Mouse (Mus musculus) neural tube, embryonic 12.5 days (tissue): ENCODE measurements at regions not wholly inside any gene's neighbourhood (a gene's known extent, or its start where the extent isn't known, plus 50 kb on each side); places are given as distances from the start of the nearest gene placed in this dataset.

Experiments used
- ATAC-seq: fragments of 200-750 bp; cut with Nextera tagmentation; 2 replicates; pipeline ENCODE4 v1.8.0; 2017; ENCODE audit warnings: low read depth, mild to moderate bottlenecking, moderate TSS enrichment, moderate library complexity; ENCODE audit not compliant: low FRiP score
- H3K27ac ChIP-seq: fragments of 300-500 bp; sonication (generic); 2 replicates; pipeline ENCODE4 v1.5.1; 2016
- H3K27me3 ChIP-seq: fragments of 300-500 bp; sonication (generic); replicated peaks from 2 replicates; pipeline ENCODE4 v1.6.1; 2016; ENCODE audit warnings: mild to moderate bottlenecking
- H3K36me3 ChIP-seq: fragments of 300-500 bp; sonication (generic); 2 replicates; pipeline ENCODE4 v1.6.1; 2016; ENCODE audit warnings: mild to moderate bottlenecking
- H3K4me1 ChIP-seq: fragments of 300-500 bp; sonication (generic); 2 replicates; pipeline ENCODE4 v1.6.1; 2016
- H3K4me2 ChIP-seq: fragments of 300-500 bp; sonication (generic); replicated peaks from 2 replicates; pipeline ENCODE4 v1.6.1; 2016; ENCODE audit warnings: mild to moderate bottlenecking
- H3K4me3 ChIP-seq: fragments of 300-500 bp; sonication (generic); 2 replicates; pipeline ENCODE4 v1.5.1; 2016
- H3K9ac ChIP-seq: fragments of 300-500 bp; sonication (generic); 2 replicates; pipeline ENCODE4 v1.6.1; 2016; ENCODE audit warnings: mild to moderate bottlenecking
- H3K9me3 ChIP-seq: fragments of 300-500 bp; sonication (generic); 2 replicates; pipeline ENCODE4 v1.6.1; 2016; ENCODE audit warnings: mild to moderate bottlenecking
- WGBS: fragments of 180-500 bp; shearing (Covaris S2); methylation state at CpG from one replicate; pipeline ENCODE4 v1.1.7; 2016; 5-methylcytosine and 5-hydroxymethylcytosine counted together

GRCm38 (mm10) chr13:53923721-53924374 lies 131.7 kb downstream of the Drd1 start:
- H3K4me3 ChIP-seq: no peak overlapping the region
- H3K27me3 ChIP-seq: no peaks in the 10 kb centered on the region
- H3K4me2 ChIP-seq: no peak overlapping the region
- no peak for ATAC-seq
- H3K9ac ChIP-seq: no peak overlapping the region
- H3K36me3 ChIP-seq: no peaks in the 10 kb centered on the region
- H3K9me3 ChIP-seq: no peaks in the 10 kb centered on the region
- no peak overlapping the region for H3K27ac ChIP-seq
- 65% methylated on average over 7 of the region's 7 CpGs for WGBS
- H3K4me1 ChIP-seq: no peaks in the 10 kb centered on the region

GRCm38 (mm10) chr13:53921796-53922195 lies 133.7 kb downstream of the Drd1 start:
- no peaks in the 10 kb centered on the region for H3K4me1 ChIP-seq
- ATAC-seq: no peak
- 87% methylated on average over 5 of the region's 5 CpGs for WGBS

GRCm38 (mm10) chr13:53919851-53920381 lies 135.6 kb downstream of the Drd1 start:
- 58% methylated on average over 5 of the region's 5 CpGs for WGBS
- H3K9ac ChIP-seq: no peak overlapping the region

More at GRCm38 (mm10) chr13:53921796-53922195, 133.7 kb downstream of the Drd1 start:
- no peak overlapping the region for H3K4me3 ChIP-seq
- no peaks in the 10 kb centered on the region for H3K9me3 ChIP-seq
- no peak overlapping the region for H3K9ac ChIP-seq
- no peak overlapping the region for H3K4me2 ChIP-seq
- H3K27me3 ChIP-seq: no peaks in the 10 kb centered on the region
- no peaks in the 10 kb centered on the region for H3K36me3 ChIP-seq
- no peak overlapping the region for H3K27ac ChIP-seq

DNA sequence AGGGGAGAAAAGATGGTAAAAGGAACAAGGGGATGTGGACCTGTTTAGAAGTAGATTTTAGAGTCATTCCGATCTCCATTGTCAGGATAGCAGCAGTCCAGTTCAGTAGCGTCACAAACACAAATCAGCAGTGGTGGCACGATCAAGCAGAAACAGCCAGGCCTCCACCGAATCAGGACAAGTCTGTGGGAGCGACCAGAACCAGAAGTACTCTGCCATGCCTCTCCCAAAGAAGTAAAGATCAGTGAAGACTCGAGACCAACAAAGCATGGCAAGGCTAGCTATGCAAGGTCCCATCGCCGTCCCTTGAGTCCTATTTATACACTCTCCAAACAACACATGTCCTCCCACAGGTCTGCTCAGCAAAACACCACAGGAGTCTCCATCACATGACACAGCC lies 140.0 kb downstream of the Drd1 start:
- Histone ChIP-seq H3K27ac (no peak overlapping the region), H3K4me1 (no peaks in the 10 kb centered on the region; the same call in 1 of the 2 replicates), H3K9ac (no peak overlapping the region), H3K36me3 (no peaks in the 10 kb centered on the region), H3K4me3 (no peak overlapping the region), H3K27me3 (no peaks in the 10 kb centered on the region), H3K9me3 (no peaks in the 10 kb centered on the region), H3K4me2 (no peak overlapping the region)
- 89% methylated on average over 8 of the region's 8 CpGs for WGBS
- no peak for ATAC-seq

More at GRCm38 (mm10) chr13:53919851-53920381, 135.6 kb downstream of the Drd1 start:
- Histone ChIP-seq H3K9me3 (no peaks in the 10 kb centered on the region), H3K4me2 (no peak overlapping the region), H3K27me3 (no peaks in the 10 kb centered on the region), H3K27ac (no peak overlapping the region), H3K4me1 (no peaks in the 10 kb centered on the region), H3K4me3 (no peak overlapping the region), H3K36me3 (no peaks in the 10 kb centered on the region)
- no peak for ATAC-seq

- H3K9me3 ChIP-seq: no peaks in the 10 kb centered on the region
- H3K9ac ChIP-seq: no peak overlapping the region
- no peaks in the 10 kb centered on the region for H3K27me3 ChIP-seq
- no peak overlapping the region for H3K27ac ChIP-seq
- no peaks in the 10 kb centered on the region for H3K36me3 ChIP-seq
- H3K4me2 ChIP-seq: no peak overlapping the region
- no peak overlapping the region for H3K4me3 ChIP-seq
- ATAC-seq: no peak
- no peaks in the 10 kb centered on the region; the same call in 1 of the 2 replicates for H3K4me1 ChIP-seq
- 87% methylated on average over 11 of the region's 11 CpGs for WGBS
Measured at GRCm38 (mm10) chr13:53914434-53914833, 141.1 kb downstream of the Drd1 start.

DNA sequence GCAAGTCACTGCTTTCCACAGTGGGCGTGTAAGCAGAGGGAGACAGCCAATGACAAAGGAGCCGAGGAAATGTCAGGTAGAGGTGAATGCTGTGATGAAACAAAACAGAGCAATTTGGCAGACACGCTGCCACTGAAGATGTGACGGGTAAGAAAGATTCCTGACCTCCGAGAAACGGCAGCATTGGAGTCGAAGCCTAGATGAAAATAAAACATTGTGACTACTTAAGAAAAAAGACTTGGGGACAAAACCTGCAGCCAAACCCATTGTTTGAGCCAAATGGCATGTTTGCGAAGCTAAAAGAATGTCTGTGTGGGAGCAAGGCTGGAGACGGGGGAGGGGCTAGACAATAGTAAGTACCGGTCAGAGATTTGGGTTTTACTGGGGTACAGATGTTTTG lies 142.0 kb downstream of the Drd1 start:
- no peak for ATAC-seq
- Histone ChIP-seq H3K4me2 (no peak overlapping the region), H3K4me1 (no peaks in the 10 kb centered on the region; the same call in 1 of the 2 replicates), H3K9me3 (no peaks in the 10 kb centered on the region), H3K9ac (no peak overlapping the region), H3K27ac (no peak overlapping the region), H3K36me3 (no peaks in the 10 kb centered on the region), H3K4me3 (no peak overlapping the region), H3K27me3 (no peaks in the 10 kb centered on the region)
- WGBS: 62% methylated on average over 10 of the region's 10 CpGs

DNA sequence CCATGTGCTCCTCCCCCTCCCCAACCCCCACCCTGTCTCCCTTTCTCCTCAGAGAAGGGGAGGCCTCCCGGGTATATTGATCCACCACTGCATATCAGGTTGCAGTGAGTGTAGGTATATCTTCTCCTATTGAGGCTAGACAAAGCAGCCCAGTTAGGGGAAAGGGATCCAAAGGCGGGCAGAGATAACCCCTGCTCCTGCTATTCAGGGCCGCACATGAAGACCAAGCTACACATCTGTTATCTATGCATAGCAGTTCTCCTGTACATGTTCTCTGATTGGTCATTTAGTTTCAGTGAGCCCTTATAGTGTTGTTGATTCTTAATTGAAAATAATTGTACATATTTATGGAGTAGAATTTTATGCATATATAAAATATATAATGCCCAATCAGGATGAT lies 143.7 kb downstream of the Drd1 start:
- Histone ChIP-seq H3K9me3 (no peaks in the 10 kb centered on the region), H3K27me3 (no peaks in the 10 kb centered on the region), H3K4me3 (no peak overlapping the region), H3K9ac (no peak overlapping the region), H3K36me3 (no peaks in the 10 kb centered on the region), H3K4me1 (no peaks in the 10 kb centered on the region; the same call in 1 of the 2 replicates), H3K4me2 (no peak overlapping the region), H3K27ac (no peak overlapping the region)
- ATAC-seq: no peak
- WGBS: 73% methylated on average over 3 of the region's 3 CpGs

GRCm38 (mm10) chr13:53911261-53911660 lies 144.2 kb downstream of the Drd1 start:
- WGBS: 87% methylated on average over 8 of the region's 8 CpGs
- Histone ChIP-seq H3K36me3 (no peaks in the 10 kb centered on the region), H3K4me3 (no peak overlapping the region), H3K27me3 (no peaks in the 10 kb centered on the region), H3K9ac (no peak overlapping the region), H3K4me1 (no peaks in the 10 kb centered on the region; the same call in 1 of the 2 replicates), H3K9me3 (no peaks in the 10 kb centered on the region), H3K4me2 (no peak overlapping the region), H3K27ac (no peak overlapping the region)
- ATAC-seq: no peak

- Histone ChIP-seq H3K27ac (no peak overlapping the region), H3K9ac (no peak overlapping the region), H3K4me1 (no peaks in the 10 kb centered on the region; the same call in 1 of the 2 replicates), H3K36me3 (no peaks in the 10 kb centered on the region), H3K9me3 (no peaks in the 10 kb centered on the region), H3K27me3 (no peaks in the 10 kb centered on the region), H3K4me2 (no peak overlapping the region), H3K4me3 (no peak overlapping the region)
- no peak for ATAC-seq
- 89% methylated on average over 4 of the region's 4 CpGs for WGBS
Measured at GRCm38 (mm10) chr13:53910251-53910650, 145.3 kb downstream of the Drd1 start.

DNA sequence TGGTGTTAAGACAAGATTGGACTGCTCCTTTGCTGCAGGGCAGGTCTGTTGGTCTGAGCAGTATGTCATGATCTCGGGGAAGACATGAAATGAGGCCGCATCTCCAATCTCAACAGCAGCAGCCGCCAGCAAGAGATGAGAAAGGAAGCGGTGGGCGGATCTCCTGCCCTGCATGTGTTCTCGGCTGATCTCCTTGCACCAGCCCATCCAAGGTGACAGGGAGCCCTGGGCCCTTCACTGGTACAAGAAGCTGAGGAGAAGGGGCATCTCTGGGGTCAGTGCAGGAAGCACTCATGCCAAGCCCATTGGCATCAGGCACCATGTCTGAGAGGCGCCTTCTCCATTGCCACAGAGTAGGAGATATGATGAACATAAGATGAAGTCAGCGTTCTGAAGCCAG lies 151.0 kb downstream of the Drd1 start:
- Histone ChIP-seq H3K4me1 (peaks cover 3% of the 10 kb centered on the region; the same call in 1 of the 2 replicates), H3K27ac (no peak overlapping the region), H3K27me3 (no peaks in the 10 kb centered on the region), H3K4me2 (no peak overlapping the region), H3K9me3 (no peaks in the 10 kb centered on the region), H3K9ac (no peak overlapping the region), H3K36me3 (no peaks in the 10 kb centered on the region), H3K4me3 (no peak overlapping the region)
- WGBS: 84% methylated on average over 8 of the region's 8 CpGs
- ATAC-seq: no peak

DNA sequence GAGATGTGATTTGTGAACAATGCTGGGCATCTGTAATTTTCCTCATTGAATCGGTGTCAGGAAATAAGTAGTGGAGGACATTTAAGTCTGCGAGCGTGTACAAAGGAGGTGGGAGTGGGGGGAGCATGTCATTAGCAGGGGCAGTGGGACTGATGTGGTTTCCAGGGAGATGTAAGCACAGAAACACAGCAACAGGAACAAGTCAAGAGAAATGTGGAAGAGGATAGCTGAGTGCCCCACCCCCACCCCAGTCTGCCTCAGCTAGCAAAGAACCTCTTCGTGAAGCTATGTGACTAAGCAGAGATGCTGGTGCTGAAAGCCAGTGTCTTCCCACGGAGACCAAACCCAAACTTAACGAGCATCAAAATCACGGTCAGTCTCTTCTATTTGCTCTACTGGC lies 151.9 kb downstream of the Drd1 start:
- Histone ChIP-seq H3K4me3 (no peak overlapping the region), H3K27me3 (no peaks in the 10 kb centered on the region), H3K4me1 (peaks cover 5% of the 10 kb centered on the region; the same call in 1 of the 2 replicates), H3K9me3 (no peaks in the 10 kb centered on the region), H3K27ac (no peak overlapping the region), H3K36me3 (no peaks in the 10 kb centered on the region), H3K4me2 (no peak overlapping the region), H3K9ac (no peak overlapping the region)
- 36% methylated on average over 7 of the region's 7 CpGs for WGBS
- no peak for ATAC-seq

DNA sequence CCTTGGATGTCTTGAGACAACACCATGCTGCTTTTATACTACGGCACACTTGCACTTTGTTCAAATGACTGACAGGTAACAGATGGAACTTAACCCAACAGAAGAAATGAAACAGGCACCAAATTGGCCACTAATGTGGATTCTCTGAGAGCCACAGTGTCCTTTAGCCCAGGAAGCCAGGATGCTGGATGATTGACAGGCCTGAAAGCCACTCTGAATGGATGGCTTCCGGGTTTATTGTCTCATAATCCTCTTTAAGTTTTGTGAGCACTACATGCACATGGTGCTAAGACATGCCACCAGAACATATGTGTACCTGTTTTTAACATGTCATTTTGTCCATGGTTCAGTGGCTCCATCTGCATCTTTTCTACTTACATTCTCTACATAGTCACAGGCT lies 152.7 kb downstream of the Drd1 start:
- Histone ChIP-seq H3K27ac (no peak overlapping the region), H3K36me3 (no peaks in the 10 kb centered on the region), H3K9me3 (no peaks in the 10 kb centered on the region), H3K4me1 (peaks cover 8% of the 10 kb centered on the region; the same call in 1 of the 2 replicates), H3K4me3 (no peak overlapping the region), H3K9ac (no peak overlapping the region), H3K4me2 (no peak overlapping the region), H3K27me3 (no peaks in the 10 kb centered on the region)
- WGBS: 91% methylated on average over 2 of the region's 2 CpGs
- ATAC-seq: no peak
